In genomic region chr15:79403763-79404210, GRCm38 (mm10) we compare ENCODE assay signal across 7 mouse cellular contexts. TPM values are rescaled to one million over a fixed set of nuclear protein-coding genes. Genes with fewer than 3 reads are reported as not detected.
DNase-seq lines count a peak whose midpoint lies in the region; ATAC-seq lines count a peak whose summit lies in the region.

No protein-coding gene starts in this region.

- H3K27me3 ChIP-seq in lung, embryonic 16.5 days (ENCODE audit: control insufficient read depth, insufficient read depth, low read depth, low read length) = no peaks in the 10 kb centered on the region
- no peaks in the 10 kb centered on the region for H3K27me3 ChIP-seq in forebrain, embryonic 11.5 days (ENCODE audit: control insufficient read depth, insufficient read depth, low read length)
- H3K27me3 ChIP-seq in limb, embryonic 13.5 days = no peaks in the 10 kb centered on the region
- H3K27me3 ChIP-seq in stomach, embryonic 14.5 days (ENCODE audit: control insufficient read depth, insufficient read depth, low read length) = no peaks in the 10 kb centered on the region

- H3K9ac ChIP-seq in lung, embryonic 16.5 days (ENCODE audit: low read length) = peak overlapping the region; percentile 80
- H3K9ac ChIP-seq in forebrain, embryonic 11.5 days (ENCODE audit: low read length) = peak overlapping the region; percentile 89
- H3K9ac ChIP-seq in limb, embryonic 13.5 days = peak overlapping the region; percentile 95
- H3K9ac ChIP-seq in stomach, embryonic 14.5 days (replicated peaks; ENCODE audit: low read depth, low read length) = peak overlapping the region; percentile 86; the same call in 1 of the 2 replicates

- peak overlapping the region; percentile 70 for H3K4me3 ChIP-seq in lung, embryonic 16.5 days (ENCODE audit: low read length)
- H3K4me3 ChIP-seq in forebrain, embryonic 11.5 days (ENCODE audit: low read depth, low read length) = peak overlapping the region; percentile 97
- H3K4me3 ChIP-seq in limb, embryonic 13.5 days = peak overlapping the region; percentile 94
- peak overlapping the region; percentile 88 for H3K4me3 ChIP-seq in stomach, embryonic 14.5 days (ENCODE audit: low read depth, low read length)

- no peaks in the 10 kb centered on the region for H3K36me3 ChIP-seq in lung, embryonic 16.5 days (ENCODE audit: control insufficient read depth, insufficient read depth, low read length)
- H3K36me3 ChIP-seq in forebrain, embryonic 11.5 days (ENCODE audit: control insufficient read depth, insufficient read depth, low read length) = no peaks in the 10 kb centered on the region
- no peaks in the 10 kb centered on the region for H3K36me3 ChIP-seq in limb, embryonic 13.5 days
- no peaks in the 10 kb centered on the region for H3K36me3 ChIP-seq in stomach, embryonic 14.5 days (ENCODE audit: control insufficient read depth, insufficient read depth, low read length)

- H3K27ac ChIP-seq in lung, embryonic 16.5 days (ENCODE audit: low read length) = peak overlapping the region; percentile 31
- H3K27ac ChIP-seq in forebrain, embryonic 11.5 days (ENCODE audit: low read depth, low read length) = no peak overlapping the region
- H3K27ac ChIP-seq in limb, embryonic 13.5 days = peak overlapping the region; percentile 83; the same call in 1 of the 2 replicates
- no peak overlapping the region for H3K27ac ChIP-seq in stomach, embryonic 14.5 days (ENCODE audit: low read length)

- 0 out of 2 replicates have a peak, but pooled peaks have one; percentile 8 for ATAC-seq in lung, embryonic 16.5 days (ENCODE audit: low read depth)
- no peak for ATAC-seq in forebrain, embryonic 11.5 days (replicated peaks; ENCODE audit: low FRiP score)
- no peak for ATAC-seq in limb, embryonic 13.5 days (ENCODE audit: low FRiP score, low read depth)
- no peak for ATAC-seq in stomach, embryonic 14.5 days (ENCODE audit: insufficient number of reproducible peaks, insufficient read depth, low FRiP score, low read depth)

- H3K9me3 ChIP-seq in lung, embryonic 16.5 days (ENCODE audit: control insufficient read depth, low read length) = no peaks in the 10 kb centered on the region
- H3K9me3 ChIP-seq in forebrain, embryonic 11.5 days (ENCODE audit: control insufficient read depth, low read length) = no peaks in the 10 kb centered on the region
- H3K9me3 ChIP-seq in limb, embryonic 13.5 days = no peaks in the 10 kb centered on the region
- no peaks in the 10 kb centered on the region for H3K9me3 ChIP-seq in stomach, embryonic 14.5 days (ENCODE audit: control insufficient read depth, low read depth, low read length)

- WGBS in lung, embryonic 16.5 days = 13% methylated on average over 9 of the region's 9 CpGs
- WGBS in forebrain, embryonic 11.5 days = 18% methylated on average over 9 of the region's 9 CpGs
- 14% methylated on average over 9 of the region's 9 CpGs for WGBS in limb, embryonic 13.5 days
- 16% methylated on average over 9 of the region's 9 CpGs for WGBS in stomach, embryonic 14.5 days

- DNase-seq in lung, postnatal 14 days = no peak
- DNase-seq in forebrain, embryonic 11.5 days (ENCODE audit: low spot score) = no peak
- no peak for DNase-seq in urinary bladder, postnatal 4 days (ENCODE audit: low spot score in 2 of 2)
- DNase-seq in right cerebral cortex, postnatal 36 days (ENCODE audit: low spot score in 2 of 2) = no peak

- H3K4me1 ChIP-seq in lung, embryonic 16.5 days (replicated peaks; ENCODE audit: control insufficient read depth, insufficient read depth, low read length) = peaks cover 36% of the 10 kb centered on the region
- peaks cover 8% of the 10 kb centered on the region; the same call in 1 of the 2 replicates for H3K4me1 ChIP-seq in forebrain, embryonic 11.5 days (replicated peaks; ENCODE audit: control insufficient read depth, insufficient read depth, low read length)
- peaks cover 45% of the 10 kb centered on the region for H3K4me1 ChIP-seq in limb, embryonic 13.5 days
- H3K4me1 ChIP-seq in stomach, embryonic 14.5 days (ENCODE audit: control insufficient read depth, insufficient read depth, low read length) = peaks cover 31% of the 10 kb centered on the region

- peak overlapping the region; percentile 65 for H3K4me2 ChIP-seq in lung, embryonic 16.5 days (ENCODE audit: low read depth, low read length)
- H3K4me2 ChIP-seq in forebrain, embryonic 11.5 days (ENCODE audit: low read depth, low read length, severe bottlenecking) = peak overlapping the region; percentile 91
- peak overlapping the region; percentile 88 for H3K4me2 ChIP-seq in limb, embryonic 13.5 days (replicated peaks)
- H3K4me2 ChIP-seq in stomach, embryonic 14.5 days (replicated peaks; ENCODE audit: low read depth, low read length) = peak overlapping the region; percentile 89

RNA-seq across cellular contexts. Expression of gene Tmem184b, which starts 0.4 kb away (rescaled TPM):
- polyA plus RNA-seq in lung, embryonic 16.5 days (2015; fragmentation: Nextera tagmentation; extraction: Ambion mirVana) = 71.1 and 78.2 TPM in 2 replicates
- polyA plus RNA-seq in forebrain, embryonic 11.5 days (2014; fragmentation: Nextera tagmentation; extraction: Ambion mirVana) = 52.3 and 55.2 TPM in 2 replicates
- polyA plus RNA-seq in limb, embryonic 13.5 days (2015; fragmentation: Nextera tagmentation; extraction: Ambion mirVana) = 70.8 and 77.6 TPM in 2 replicates
- 51.2 and 64.3 TPM in 2 replicates for polyA plus RNA-seq in stomach, embryonic 14.5 days (2014; fragmentation: Nextera tagmentation; extraction: Ambion mirVana)

RNA-seq across cellular contexts. Expression of gene Csnk1e, which starts 51.6 kb away (rescaled TPM):
- 54.7 and 58.0 TPM in 2 replicates for polyA plus RNA-seq in lung, embryonic 16.5 days (2015; fragmentation: Nextera tagmentation; extraction: Ambion mirVana)
- 209 and 213 TPM in 2 replicates for polyA plus RNA-seq in forebrain, embryonic 11.5 days (2014; fragmentation: Nextera tagmentation; extraction: Ambion mirVana)
- polyA plus RNA-seq in limb, embryonic 13.5 days (2015; fragmentation: Nextera tagmentation; extraction: Ambion mirVana) = 109 and 116 TPM in 2 replicates
- polyA plus RNA-seq in stomach, embryonic 14.5 days (2014; fragmentation: Nextera tagmentation; extraction: Ambion mirVana) = 64.3 and 70.3 TPM in 2 replicates

RNA-seq across cellular contexts. Expression of gene Maff, which starts 57.4 kb away (rescaled TPM):
- 5.2 and 6.5 TPM in 2 replicates for polyA plus RNA-seq in lung, embryonic 16.5 days (2015; fragmentation: Nextera tagmentation; extraction: Ambion mirVana)
- polyA plus RNA-seq in forebrain, embryonic 11.5 days (2014; fragmentation: Nextera tagmentation; extraction: Ambion mirVana) = 1.5 TPM in 2 replicates
- polyA plus RNA-seq in limb, embryonic 13.5 days (2015; fragmentation: Nextera tagmentation; extraction: Ambion mirVana) = 2.2 and 2.4 TPM in 2 replicates
- 4.2 and 6.1 TPM in 2 replicates for polyA plus RNA-seq in stomach, embryonic 14.5 days (2014; fragmentation: Nextera tagmentation; extraction: Ambion mirVana)

Comparison
In these comparisons a context has a peak if more than half of its experiments do, and no peak if none do; other contexts are left out.
1. H3K27ac ChIP-seq: peak in lung, embryonic 16.5 days (single experiment) and limb, embryonic 13.5 days (single experiment); none in forebrain, embryonic 11.5 days (single experiment) and stomach, embryonic 14.5 days (single experiment).
2. Peak in every context shown above with its lines, with median percentiles within 50 percentile points of each other: H3K4me2 ChIP-seq, H3K4me3 ChIP-seq and H3K9ac ChIP-seq.